Mouse (Mus musculus) cerebellum, adult 2 months (tissue): ENCODE data around the gene Cfap206.

Source experiments
- CTCF ChIP-seq: fragments of 200-500 bp; IDR thresholded peaks from 2 replicates; pipeline ENCODE4 v1.5.1; 2011; ENCODE audit warnings: low read depth, mild to moderate bottlenecking, control low read depth, low read length, moderate library complexity, borderline replicate concordance; ENCODE audit not compliant: insufficient read depth
- POLR2A ChIP-seq: fragments of 200-500 bp; IDR thresholded peaks from 2 replicates; pipeline ENCODE4 v1.6.1; 2011; ENCODE audit warnings: low read length, control low read depth, borderline replicate concordance; ENCODE audit not compliant: insufficient read depth

DNA sequence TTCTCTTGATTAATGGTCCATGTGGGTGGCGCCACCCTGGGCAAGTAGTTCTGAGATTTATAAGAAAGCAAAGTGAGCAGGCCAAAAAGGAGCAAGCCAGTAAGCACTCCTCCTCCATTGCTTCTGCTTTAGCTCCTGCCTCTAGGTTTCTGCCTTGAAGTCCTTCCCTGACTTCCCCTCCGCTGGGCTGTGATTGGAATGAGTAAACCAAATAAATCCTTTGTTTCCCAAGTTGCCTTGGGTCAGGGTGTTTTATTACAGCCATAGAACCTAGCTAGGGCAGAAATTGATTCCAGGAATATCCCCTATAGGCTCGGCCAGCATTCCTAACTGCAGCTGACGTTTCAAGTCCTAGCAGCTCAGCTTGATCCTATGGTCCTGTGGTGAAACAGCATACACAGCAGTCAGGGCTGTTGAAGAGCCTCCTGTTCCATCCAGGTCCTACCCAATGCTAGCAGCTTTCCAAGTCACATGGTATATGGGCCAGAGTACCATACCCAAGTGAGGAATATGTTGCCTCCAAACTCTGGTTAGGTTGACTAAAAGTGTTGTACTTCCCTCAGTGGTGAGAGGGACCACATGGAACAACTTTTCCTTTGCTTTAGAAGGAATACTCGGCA lies 90.2 kb downstream of the Cfap206 start:
- TF ChIP-seq POLR2A (no peak), CTCF (no peak)
